Mouse (Mus musculus) heart, adult 2 months (tissue): Measurements from ENCODE around the gene Nap1l1. TPM values are rescaled to one million over a fixed set of nuclear protein-coding genes. Genes with fewer than 3 reads are reported as not detected.

Source experiments
- DNase-seq, 2 experiments: peaks; one replicate each; pipeline ENCODE4 v3.0.0; 2021
- H3K27ac ChIP-seq: fragments of 200-600 bp; 2 replicates; pipeline ENCODE4 v1.8.1; 2022
- H3K27me3 ChIP-seq: fragments of 200-500 bp; 2 replicates; pipeline ENCODE4 v1.6.1; 2012; ENCODE audit warnings: mild to moderate bottlenecking, low read length, inconsistent platforms, mixed read lengths; ENCODE audit not compliant: control insufficient read depth, insufficient read depth
- H3K36me3 ChIP-seq: fragments of 200-500 bp; 2 replicates; pipeline ENCODE4 v1.6.1; 2012; ENCODE audit warnings: low read length, inconsistent platforms; ENCODE audit not compliant: control insufficient read depth, insufficient read depth
- H3K4me1 ChIP-seq: fragments of 200-500 bp; 2 replicates; pipeline ENCODE4 v1.6.1; 2011; ENCODE audit warnings: low read length; ENCODE audit not compliant: control insufficient read depth, insufficient read depth
- H3K4me3 ChIP-seq: fragments of 200-600 bp; 2 replicates; pipeline ENCODE4 v1.8.1; 2022
- H3K79me2 ChIP-seq: fragments of 200-500 bp; replicated peaks from 2 replicates; pipeline ENCODE4 v1.6.1; 2012; ENCODE audit warnings: mild to moderate bottlenecking, inconsistent platforms, low read length, moderate library complexity, mixed read lengths; ENCODE audit not compliant: control insufficient read depth, insufficient read depth
- H3K9ac ChIP-seq: fragments of 200-500 bp; 2 replicates; pipeline ENCODE4 v1.6.1; 2012; ENCODE audit warnings: low read depth, mild to moderate bottlenecking, control low read depth, inconsistent platforms, low read length, mixed read lengths
- CTCF ChIP-seq: fragments of 200-600 bp; IDR thresholded peaks from 2 replicates; pipeline ENCODE4 v1.8.1; 2022; ENCODE audit warnings: antibody characterized with exemption, mild to moderate bottlenecking, moderate library complexity
- EP300 ChIP-seq: fragments of 200-500 bp; IDR thresholded peaks from 2 replicates; pipeline ENCODE4 v1.6.1; 2011; ENCODE audit warnings: low read depth, low read length, control low read depth; ENCODE audit not compliant: insufficient read depth
- POLR2A ChIP-seq: fragments of 200-500 bp; IDR thresholded peaks from 2 replicates; pipeline ENCODE4 v1.6.1; 2011; ENCODE audit warnings: mild to moderate bottlenecking, low read depth, low read length, control low read depth; ENCODE audit not compliant: insufficient read depth
- WGBS: fragments of 180-500 bp; shearing (Covaris S2); methylation state at CpG from one replicate; pipeline ENCODE4 v1.1.7; 2018; 5-methylcytosine and 5-hydroxymethylcytosine counted together
- intact Hi-C: fragments of 180-260 bp; cut with DNase I; formaldehyde crosslinking; loops from one replicate; pipeline ENCODE4 v1.15.1; 2025
- polyA plus RNA-seq: library from polyadenylated mRNA; depleted of rRNA; stranded (reverse); fragments of >200 nt; gene quantifications from 2 replicates; pipeline ENCODE4 v1.2.3, GENCODE M21; 2012
- total RNA-seq, 2 experiments: library from RNA; stranded (reverse); gene quantifications; 2 replicates each; pipeline ENCODE4 v1.2.3; 2021

Nap1l1 gene
- total and polyA plus RNA-seq, 3 experiments: 10.5 to 66.7 (median 66.6) TPM

DNA sequence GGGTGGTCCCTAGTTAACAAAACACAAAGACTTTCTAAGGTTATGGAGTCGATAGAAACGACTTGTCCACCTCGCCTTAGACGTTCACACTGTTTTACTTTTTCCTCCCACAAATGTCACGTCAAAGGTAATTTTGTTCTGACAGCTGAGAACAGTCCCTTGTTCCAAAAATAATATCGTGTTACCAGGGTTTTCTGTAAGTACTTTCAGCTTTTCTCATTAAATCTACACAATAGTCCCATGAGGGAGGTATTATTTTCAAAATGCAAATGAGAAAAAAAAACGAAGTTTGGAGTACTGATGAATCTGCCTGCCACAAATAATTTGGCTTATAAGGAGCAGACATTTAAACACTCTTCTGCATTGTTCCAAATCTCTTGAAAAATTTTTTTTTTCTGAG is 14.9 kb upstream of the Nap1l1 start:
- intact Hi-C loops: no loop called here
- Histone ChIP-seq H3K27me3 (no peaks in the 10 kb centered on the region), H3K4me1 (no peaks in the 10 kb centered on the region), H3K27ac (no peak overlapping the region), H3K4me3 (no peak overlapping the region), H3K79me2 (no peaks in the 10 kb centered on the region), H3K36me3 (no peaks in the 10 kb centered on the region), H3K9ac (no peak overlapping the region)
- WGBS: 77% methylated on average over 7 of the region's 7 CpGs
- no peak for DNase-seq
- TF ChIP-seq CTCF (no peak), POLR2A (no peak), EP300 (no peak)

GRCm38 (mm10) chr10:111459040-111459439 is 14.0 kb upstream of the Nap1l1 start:
- WGBS: 78% methylated on average over 9 of the region's 9 CpGs
- Histone ChIP-seq H3K27ac (no peak overlapping the region), H3K27me3 (no peaks in the 10 kb centered on the region), H3K4me3 (no peak overlapping the region), H3K9ac (no peak overlapping the region), H3K79me2 (no peaks in the 10 kb centered on the region), H3K4me1 (no peaks in the 10 kb centered on the region), H3K36me3 (no peaks in the 10 kb centered on the region)
- TF ChIP-seq CTCF: no peak
- TF ChIP-seq EP300: no peak
- no peak for TF ChIP-seq POLR2A
- no peak for DNase-seq
- intact Hi-C loops: no loop called here

GRCm38 (mm10) chr10:111459874-111460273 is 13.1 kb upstream of the Nap1l1 start:
- Histone ChIP-seq H3K4me1 (no peaks in the 10 kb centered on the region), H3K27ac (no peak overlapping the region), H3K79me2 (no peaks in the 10 kb centered on the region), H3K4me3 (no peak overlapping the region), H3K27me3 (no peaks in the 10 kb centered on the region), H3K36me3 (no peaks in the 10 kb centered on the region), H3K9ac (no peak overlapping the region)
- intact Hi-C loops: no loop called here
- WGBS: 79% methylated on average over 3 of the region's 3 CpGs
- TF ChIP-seq EP300: no peak
- DNase-seq: no peak

GRCm38 (mm10) chr10:111460381-111460780 is 12.6 kb upstream of the Nap1l1 start:
- Histone ChIP-seq H3K36me3 (no peaks in the 10 kb centered on the region), H3K4me3 (no peak overlapping the region), H3K79me2 (no peaks in the 10 kb centered on the region), H3K27me3 (no peaks in the 10 kb centered on the region), H3K27ac (no peak overlapping the region), H3K4me1 (no peaks in the 10 kb centered on the region), H3K9ac (no peak overlapping the region)
- intact Hi-C loops: no loop called here
- DNase-seq: no peak
- 39% methylated on average over 4 of the region's 4 CpGs for WGBS
- TF ChIP-seq CTCF (no peak), POLR2A (no peak), EP300 (no peak)

DNA sequence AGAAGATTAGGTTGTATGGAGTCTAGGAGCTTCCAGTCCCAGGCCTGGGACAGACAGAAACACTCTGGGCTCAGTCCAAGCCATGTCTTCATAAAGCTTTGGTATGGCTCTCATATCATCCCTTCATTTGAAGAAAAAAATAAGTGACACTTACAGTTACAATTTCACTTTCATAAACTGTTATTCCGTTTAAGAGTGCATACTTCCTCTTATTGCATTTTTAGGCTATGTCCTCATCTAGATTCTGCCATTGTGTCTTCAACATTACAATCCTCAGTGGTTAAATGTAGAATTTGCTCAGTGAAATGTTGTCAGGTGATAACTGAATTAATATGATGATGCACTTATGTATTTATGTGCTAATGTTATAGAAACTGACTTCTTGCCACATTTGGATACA is 8.2 kb upstream of the Nap1l1 start:
- no peak for TF ChIP-seq POLR2A
- no peak for TF ChIP-seq EP300
- no peak for TF ChIP-seq CTCF
- Histone ChIP-seq H3K27ac (no peak overlapping the region), H3K4me1 (no peaks in the 10 kb centered on the region), H3K4me3 (no peak overlapping the region), H3K9ac (no peak overlapping the region), H3K36me3 (no peaks in the 10 kb centered on the region), H3K27me3 (no peaks in the 10 kb centered on the region), H3K79me2 (no peaks in the 10 kb centered on the region)
- no peak for DNase-seq
- WGBS: 51% methylated on average over 1 of the region's 1 CpGs
- intact Hi-C loops: no loop called here

DNA sequence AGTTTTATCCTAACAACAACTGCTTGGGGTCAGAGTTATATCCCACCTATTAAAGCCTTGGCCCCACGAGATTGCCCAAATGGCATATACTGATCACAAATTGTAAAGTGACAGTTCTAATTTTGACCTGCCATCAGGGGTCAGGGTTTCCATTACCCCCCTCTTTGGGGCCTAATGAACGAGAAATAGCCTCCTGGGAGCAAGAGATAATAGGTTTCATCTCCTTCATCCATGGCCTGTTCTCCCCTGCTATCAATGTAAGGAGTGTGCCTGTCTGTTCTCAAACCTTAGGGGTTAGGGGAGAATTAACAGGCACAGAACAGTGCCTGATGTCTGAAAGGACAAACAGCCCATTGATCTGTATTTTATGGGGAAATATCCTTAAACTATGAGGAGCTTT is 7.6 kb upstream of the Nap1l1 start:
- intact Hi-C loops: no loop called here

More for the DNA sequence above, 7.6 kb upstream of the Nap1l1 start:
- Histone ChIP-seq H3K27me3 (no peaks in the 10 kb centered on the region), H3K27ac (no peak overlapping the region), H3K9ac (no peak overlapping the region), H3K36me3 (no peaks in the 10 kb centered on the region), H3K4me3 (no peak overlapping the region), H3K79me2 (no peaks in the 10 kb centered on the region), H3K4me1 (no peaks in the 10 kb centered on the region)
- 60% methylated on average over 2 of the region's 2 CpGs for WGBS
- no peak for TF ChIP-seq EP300
- no peak for TF ChIP-seq CTCF
- TF ChIP-seq POLR2A: no peak
- no peak for DNase-seq
